Mouse (Mus musculus): ENCODE results near the gene Adamts7.

GRCm38 (mm10) chr9:90136678-90136965 lies 26.2 kb upstream of the Adamts7 start:
- no peak for TF ChIP-seq POLR2A (IDR thresholded peaks at IDR 0.05; ENCODE audit: insufficient read length, low read depth)
- TF ChIP-seq MAX (IDR thresholded peaks at IDR 0.05; ENCODE audit: low read depth) = no peak

All from myocyte (in vitro differentiated cells).